Mouse (Mus musculus): Measurements from ENCODE around the gene Glo1.
"Not testable (repeated sequence)": the region's sequence is repeated elsewhere in the genome, so short reads cannot be mapped to it uniquely, and the experiment has no call there.

The Glo1 gene

GRCm38 (mm10) chr17:30626719-30627118 is at the start of gene Glo1:
TSS of gene Glo1 (minus strand) at chr17:30626871.
- not testable (repeated sequence) for DNase-seq (ENCODE audit: low spot score)

GRCm38 (mm10) chr17:30675021-30675740 is 48.5 kb upstream of the Glo1 start:
- no peak for DNase-seq (ENCODE audit: low spot score)

- DNase-seq (ENCODE audit: low spot score) = no peak
Observed at GRCm38 (mm10) chr17:30673023-30673422, 46.4 kb upstream of the Glo1 start.

GRCm38 (mm10) chr17:30672556-30672955 is 45.9 kb upstream of the Glo1 start:
- no peak for DNase-seq (ENCODE audit: low spot score)

- DNase-seq (ENCODE audit: low spot score) = no peak
Observed at GRCm38 (mm10) chr17:30664856-30665255, 38.2 kb upstream of the Glo1 start.

GRCm38 (mm10) chr17:30663170-30663569 is 36.5 kb upstream of the Glo1 start:
- DNase-seq (ENCODE audit: low spot score) = no peak

GRCm38 (mm10) chr17:30662131-30662530 is 35.5 kb upstream of the Glo1 start:
- no peak for DNase-seq (ENCODE audit: low spot score)

GRCm38 (mm10) chr17:30658152-30658544 is 31.5 kb upstream of the Glo1 start:
- no peak for DNase-seq (ENCODE audit: low spot score)

- no peak for DNase-seq (ENCODE audit: low spot score)
Observed at GRCm38 (mm10) chr17:30657530-30658151, 31.0 kb upstream of the Glo1 start.

- DNase-seq (ENCODE audit: low spot score) = no peak
Observed at GRCm38 (mm10) chr17:30653010-30653409, 26.3 kb upstream of the Glo1 start.

- DNase-seq (ENCODE audit: low spot score) = no peak
Observed at GRCm38 (mm10) chr17:30648770-30649169, 22.1 kb upstream of the Glo1 start.

GRCm38 (mm10) chr17:30640896-30641295 is 14.2 kb upstream of the Glo1 start:
- DNase-seq (ENCODE audit: low spot score) = no peak

- no peak for DNase-seq (ENCODE audit: low spot score)
Observed at GRCm38 (mm10) chr17:30638996-30639395, 12.3 kb upstream of the Glo1 start.

- no peak for DNase-seq (ENCODE audit: low spot score)
Observed at GRCm38 (mm10) chr17:30637714-30638113, 11.0 kb upstream of the Glo1 start.

GRCm38 (mm10) chr17:30635367-30635766 is 8.7 kb upstream of the Glo1 start:
- no peak for DNase-seq (ENCODE audit: low spot score)

GRCm38 (mm10) chr17:30624132-30624531 is 2.5 kb downstream of the Glo1 start, which contains the start of gene Dnah8:
TSS of gene Dnah8 (plus strand) at chr17:30624354.
- not testable (repeated sequence) for DNase-seq (ENCODE audit: low spot score)

- DNase-seq (ENCODE audit: low spot score) = peak; percentile 1
Observed at GRCm38 (mm10) chr17:30623200-30623599, 3.5 kb downstream of the Glo1 start.

GRCm38 (mm10) chr17:30621450-30621849 is 5.2 kb downstream of the Glo1 start:
- peak; percentile 2 for DNase-seq (ENCODE audit: low spot score)

- no peak for DNase-seq (ENCODE audit: low spot score)
Observed at GRCm38 (mm10) chr17:30620548-30620947, 6.1 kb downstream of the Glo1 start.

- peak; percentile 2 for DNase-seq (ENCODE audit: low spot score)
Observed at GRCm38 (mm10) chr17:30619153-30619552, 7.5 kb downstream of the Glo1 start.

GRCm38 (mm10) chr17:30618136-30618891 is 8.4 kb downstream of the Glo1 start:
- no peak for DNase-seq (ENCODE audit: low spot score)

GRCm38 (mm10) chr17:30616203-30616602 is 10.5 kb downstream of the Glo1 start:
- no peak for DNase-seq (ENCODE audit: low spot score)

GRCm38 (mm10) chr17:30613350-30613749 is 13.3 kb downstream of the Glo1 start:
- DNase-seq (ENCODE audit: low spot score) = no peak

Measured in urinary bladder, postnatal 10 days (tissue).